Mouse (Mus musculus) bone marrow macrophage, adult 2 months (primary cell): Measurements from ENCODE around the gene Ell2. TPM values are rescaled to one million over a fixed set of nuclear protein-coding genes. Genes with fewer than 3 reads are reported as not detected.

Source experiments
- H3K27ac ChIP-seq: 2 replicates; pipeline ENCODE4 v1.5.1; 2012; ENCODE audit warnings: low read depth, low read length; ENCODE audit not compliant: insufficient read depth
- H3K4me1 ChIP-seq: 2 replicates; pipeline ENCODE4 v1.6.1; 2012; ENCODE audit warnings: low read length; ENCODE audit not compliant: control insufficient read depth, insufficient read depth
- H3K4me3 ChIP-seq: 2 replicates; pipeline ENCODE4 v1.5.1; 2012; ENCODE audit warnings: mild to moderate bottlenecking, low read length, moderate library complexity; ENCODE audit not compliant: insufficient read depth
- CTCF ChIP-seq: IDR thresholded peaks from 2 replicates; pipeline ENCODE4 v1.5.1; 2012; ENCODE audit warnings: low read depth, mild to moderate bottlenecking, low read length, moderate library complexity
- POLR2A ChIP-seq: IDR thresholded peaks from 2 replicates; pipeline ENCODE4 v1.6.1; 2012; ENCODE audit warnings: mild to moderate bottlenecking, low read depth, low read length, borderline replicate concordance
- polyA plus RNA-seq: library from polyadenylated mRNA; stranded (reverse); fragments of >200 nt; gene quantifications from 2 replicates; pipeline ENCODE4 v1.2.4, GENCODE M21; 2012; ENCODE audit not compliant: missing spikeins, insufficient read depth, insufficient read length

The Ell2 gene
- polyA plus RNA-seq, 1 experiment = 37.3 TPM

- Histone ChIP-seq H3K27ac (no peak overlapping the region), H3K4me1 (peaks cover 19% of the 10 kb centered on the region), H3K4me3 (no peak overlapping the region)
- TF ChIP-seq POLR2A = no peak
- TF ChIP-seq CTCF = no peak
These were observed 113.3 kb downstream of the Ell2 start for GRCm38 (mm10) chr13:75819898-75820297.

Other genes with a start within 250 kb of the Ell2 start
- 112 and 121 TPM in 2 replicates for gene Glrx, start 133.1 kb downstream of the Ell2 start, polyA plus RNA-seq
- gene Rhobtb3, start 237.2 kb downstream of the Ell2 start, polyA plus RNA-seq = 0.55 and 1.3 TPM in 2 replicates